Mouse (Mus musculus) frontal cortex, postnatal 25 days (tissue): ENCODE measurements around the gene AW822073.
"Not testable (repeated sequence)": the region's sequence is repeated elsewhere in the genome, so short reads cannot be mapped to it uniquely, and the experiment has no call there.

Experiments
- DNase-seq, 2 experiments: peaks; one replicate each; pipeline ENCODE4 v3.0.0; 2022; ENCODE audit warnings: low spot score in 2 of 2

Gene AW822073

GRCm38 (mm10) chr10:58224827-58225785, at the start of gene AW822073:
Gene AW822073, minus strand, starts transcription at chr10:58224930.
- not testable (repeated sequence) for DNase-seq

- no peak for DNase-seq
These were observed 33.7 kb upstream of the AW822073 start for GRCm38 (mm10) chr10:58258466-58258865.

- no peak for DNase-seq
These were observed 31.2 kb upstream of the AW822073 start for GRCm38 (mm10) chr10:58255954-58256353.

- DNase-seq: peak; percentile 72 to 87
These were observed 30.6 kb upstream of the AW822073 start, which contains the start of gene Gcc2 for GRCm38 (mm10) chr10:58255213-58255892. Gene Gcc2, plus strand, starts transcription at chr10:58255497.

- no peak for DNase-seq
These were observed 30.0 kb upstream of the AW822073 start for GRCm38 (mm10) chr10:58254635-58255175.

- DNase-seq: no peak
These were observed 24.8 kb upstream of the AW822073 start for GRCm38 (mm10) chr10:58249535-58249934.

GRCm38 (mm10) chr10:58238984-58239740, 14.4 kb upstream of the AW822073 start:
- peak; percentile 42 to 60 for DNase-seq

- no peak for DNase-seq
These were observed 11.9 kb upstream of the AW822073 start, which contains the start of gene Gm4981 for GRCm38 (mm10) chr10:58236613-58237012. Gene Gm4981, minus strand, starts transcription at chr10:58236701.

GRCm38 (mm10) chr10:58234985-58235384, 10.3 kb upstream of the AW822073 start:
- not testable (repeated sequence) for DNase-seq

GRCm38 (mm10) chr10:58233740-58234121, 9.0 kb upstream of the AW822073 start:
- DNase-seq: not testable (repeated sequence)

- DNase-seq: not testable (repeated sequence)
These were observed 8.5 kb upstream of the AW822073 start for GRCm38 (mm10) chr10:58233054-58233739.

- not testable (repeated sequence) for DNase-seq
These were observed 7.9 kb upstream of the AW822073 start, which contains the start of gene Duxf3 for GRCm38 (mm10) chr10:58232641-58232969. Gene Duxf3, minus strand, starts transcription at chr10:58232675.

- peak; percentile 61 to 69 for DNase-seq
These were observed 7.3 kb upstream of the AW822073 start for GRCm38 (mm10) chr10:58231779-58232640.

GRCm38 (mm10) chr10:58231088-58231487, 6.4 kb upstream of the AW822073 start:
- DNase-seq: not testable (repeated sequence)

GRCm38 (mm10) chr10:58230021-58230420, 5.3 kb upstream of the AW822073 start:
- not testable (repeated sequence) for DNase-seq

GRCm38 (mm10) chr10:58227798-58228197, 3.1 kb upstream of the AW822073 start:
- not testable (repeated sequence) for DNase-seq

GRCm38 (mm10) chr10:58226357-58226756, 1.6 kb upstream of the AW822073 start:
- not testable (repeated sequence) for DNase-seq

GRCm38 (mm10) chr10:58223972-58224805, 541 bp downstream of the AW822073 start:
- DNase-seq: peak; percentile 59 to 67

GRCm38 (mm10) chr10:58223161-58223560, 1.6 kb downstream of the AW822073 start:
- DNase-seq: not testable (repeated sequence)
